Mouse (Mus musculus): ENCODE measurements around the gene Abca4. TPM values are rescaled to one million over a fixed set of nuclear protein-coding genes. Genes with fewer than 3 reads are reported as not detected.

Gene Abca4
- polyA plus RNA-seq, 1 experiment: 0.30 TPM

DNA sequence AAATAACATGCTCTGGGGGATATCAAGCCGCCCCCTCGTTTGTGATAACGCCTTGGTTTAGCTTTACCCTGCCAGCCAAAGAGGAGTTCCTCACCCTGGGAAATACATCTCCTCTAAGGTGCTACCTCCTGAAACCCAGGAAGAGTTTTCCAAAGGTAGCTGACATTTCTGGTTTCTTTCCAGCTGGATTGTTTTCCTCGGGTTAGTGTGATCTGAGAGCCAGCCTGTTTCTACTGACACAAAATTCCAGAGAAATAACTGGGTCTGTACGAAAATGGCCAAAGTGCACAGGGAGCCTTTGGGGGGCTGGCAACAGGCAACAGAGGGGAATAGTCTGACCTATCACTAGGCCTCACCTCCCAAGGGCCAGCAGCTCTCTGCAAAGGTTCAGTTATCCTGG lies 10.0 kb upstream of the Abca4 start:
- no peaks in the 10 kb centered on the region for H3K27me3 ChIP-seq (ENCODE audit: control insufficient read depth, insufficient read depth, low read length)
- 88% methylated on average over 5 of the region's 5 CpGs for WGBS
- H3K27ac ChIP-seq (ENCODE audit: insufficient read depth, low read length): peak overlapping the region; percentile 22; the same call in 1 of the 2 replicates
- no peak for TF ChIP-seq POLR2A (IDR thresholded peaks at IDR 0.05; ENCODE audit: low read depth, low read length)
- no peak for TF ChIP-seq CTCF (IDR thresholded peaks at IDR 0.05; ENCODE audit: extremely low read depth, insufficient read depth, insufficient read length, insufficient replicate concordance)
- H3K4me1 ChIP-seq (ENCODE audit: control insufficient read depth, insufficient read depth, insufficient read length): no peaks in the 10 kb centered on the region
- DNase-seq (ENCODE audit: low read depth in 1 of 2, low spot score in 2 of 2): no peak
- H3K4me3 ChIP-seq (ENCODE audit: extremely low read depth, insufficient read depth, insufficient read length): no peak overlapping the region
- no peaks in the 10 kb centered on the region for H3K36me3 ChIP-seq (ENCODE audit: control insufficient read depth, insufficient read depth, low read length)

DNA sequence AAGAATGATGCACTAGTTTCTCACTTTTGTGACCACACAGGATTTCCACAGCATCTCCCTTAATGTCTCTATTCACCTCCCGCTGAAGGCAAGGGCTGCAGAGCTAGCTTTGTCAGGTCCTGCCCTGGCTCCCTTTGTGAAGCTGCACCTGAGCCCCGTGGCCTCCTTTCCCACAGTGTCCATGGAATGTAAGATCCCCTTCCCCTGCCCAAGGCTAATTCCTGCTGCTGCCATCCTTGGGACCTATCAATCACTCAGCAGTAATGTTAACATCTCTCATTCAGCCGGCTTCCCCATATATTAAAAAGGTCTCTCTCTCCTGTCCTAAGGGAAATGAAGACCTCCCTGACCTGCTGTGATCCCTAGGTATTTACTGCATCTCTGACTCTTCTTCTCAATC lies 9.2 kb upstream of the Abca4 start:
- TF ChIP-seq CTCF (IDR thresholded peaks at IDR 0.05; ENCODE audit: extremely low read depth, insufficient read depth, insufficient read length, insufficient replicate concordance): no peak
- Histone ChIP-seq H3K36me3 (ENCODE audit: control insufficient read depth, insufficient read depth, low read length) (no peaks in the 10 kb centered on the region), H3K27me3 (ENCODE audit: control insufficient read depth, insufficient read depth, low read length) (no peaks in the 10 kb centered on the region), H3K27ac (ENCODE audit: insufficient read depth, low read length) (no peak overlapping the region), H3K4me1 (ENCODE audit: control insufficient read depth, insufficient read depth, insufficient read length) (no peaks in the 10 kb centered on the region), H3K4me3 (ENCODE audit: extremely low read depth, insufficient read depth, insufficient read length) (no peak overlapping the region)
- DNase-seq (ENCODE audit: low read depth in 1 of 2, low spot score in 2 of 2): no peak
- WGBS: 81% methylated on average over 3 of the region's 3 CpGs

DNA sequence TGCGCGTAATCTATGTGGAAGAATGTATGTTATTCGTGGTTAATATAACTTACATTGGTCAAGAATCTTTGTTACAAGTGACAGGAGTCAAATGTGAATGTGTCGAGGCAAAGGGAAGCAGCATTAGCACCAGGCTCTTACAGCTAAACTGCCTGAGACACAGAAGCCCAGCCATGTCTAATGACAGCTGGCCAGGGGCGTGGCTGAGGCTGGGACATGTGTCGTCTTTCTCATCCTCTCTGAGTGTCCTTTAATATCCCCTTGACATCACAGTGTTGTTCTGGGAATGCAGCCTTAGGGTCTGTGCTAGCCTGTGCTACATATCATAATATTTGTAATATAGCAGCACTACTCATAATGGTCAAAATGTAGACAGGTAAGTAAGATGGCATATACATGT lies 3.7 kb upstream of the Abca4 start:
- Histone ChIP-seq H3K4me3 (ENCODE audit: extremely low read depth, insufficient read depth, insufficient read length) (no peak overlapping the region), H3K36me3 (ENCODE audit: control insufficient read depth, insufficient read depth, low read length) (no peaks in the 10 kb centered on the region), H3K4me1 (ENCODE audit: control insufficient read depth, insufficient read depth, insufficient read length) (no peaks in the 10 kb centered on the region), H3K27me3 (ENCODE audit: control insufficient read depth, insufficient read depth, low read length) (no peaks in the 10 kb centered on the region), H3K27ac (ENCODE audit: insufficient read depth, low read length) (no peak overlapping the region)
- WGBS: 84% methylated on average over 6 of the region's 6 CpGs
- no peak for DNase-seq (ENCODE audit: low read depth in 1 of 2, low spot score in 2 of 2)
- no peak for TF ChIP-seq CTCF (IDR thresholded peaks at IDR 0.05; ENCODE audit: extremely low read depth, insufficient read depth, insufficient read length, insufficient replicate concordance)
- TF ChIP-seq POLR2A (IDR thresholded peaks at IDR 0.05; ENCODE audit: low read depth, low read length): no peak

DNA sequence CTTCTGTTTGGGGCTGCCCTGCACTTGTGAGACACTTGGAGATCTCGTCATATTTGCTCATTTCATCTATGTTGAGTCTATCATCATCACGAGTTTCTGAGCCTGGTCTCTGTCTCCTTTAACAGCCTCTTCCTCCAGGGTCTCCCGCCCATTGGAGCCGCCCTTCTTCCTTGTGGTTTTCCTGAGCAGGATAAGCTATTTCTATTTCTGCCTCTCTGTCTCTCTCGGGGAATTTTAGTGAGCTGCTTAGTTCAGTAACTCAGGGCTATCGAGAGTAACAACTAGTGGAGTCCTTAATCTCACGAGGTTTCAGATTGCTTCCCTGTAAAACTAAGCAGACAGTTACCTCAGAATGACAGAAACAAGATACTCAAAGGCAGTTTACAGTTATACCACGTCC lies 1.1 kb upstream of the Abca4 start:
- no peak overlapping the region for H3K4me3 ChIP-seq (ENCODE audit: extremely low read depth, insufficient read depth, insufficient read length)
- DNase-seq (ENCODE audit: low read depth in 1 of 2, low spot score in 2 of 2): no peak
- no peak for TF ChIP-seq POLR2A (IDR thresholded peaks at IDR 0.05; ENCODE audit: low read depth, low read length)
- no peak for TF ChIP-seq CTCF (IDR thresholded peaks at IDR 0.05; ENCODE audit: extremely low read depth, insufficient read depth, insufficient read length, insufficient replicate concordance)
- no peaks in the 10 kb centered on the region for H3K27me3 ChIP-seq (ENCODE audit: control insufficient read depth, insufficient read depth, low read length)
- no peaks in the 10 kb centered on the region for H3K4me1 ChIP-seq (ENCODE audit: control insufficient read depth, insufficient read depth, insufficient read length)
- 11% methylated on average over 8 of the region's 8 CpGs for WGBS
- H3K36me3 ChIP-seq (ENCODE audit: control insufficient read depth, insufficient read depth, low read length): no peaks in the 10 kb centered on the region
- no peak overlapping the region for H3K27ac ChIP-seq (ENCODE audit: insufficient read depth, low read length)

DNA sequence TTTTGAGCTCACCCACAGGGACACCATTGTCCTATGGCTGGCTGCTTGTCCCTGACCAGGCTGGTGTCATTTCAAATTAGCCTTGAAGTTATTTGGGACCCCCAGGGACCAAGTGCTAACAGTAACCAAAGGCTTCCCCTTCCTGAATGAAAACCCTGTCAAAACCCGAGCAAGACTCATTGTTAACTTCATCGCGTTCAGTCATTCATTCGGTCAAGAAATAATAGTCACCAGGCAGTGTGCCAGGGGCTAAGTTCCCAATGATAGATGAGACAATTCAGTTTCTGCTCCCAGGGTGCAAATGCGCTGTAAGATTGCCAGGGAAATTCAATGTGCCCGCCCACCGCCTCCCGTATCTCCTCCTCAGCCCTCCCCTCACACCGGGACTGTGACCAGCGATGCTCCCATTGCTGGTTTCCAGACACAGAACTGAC lies 2.0 kb downstream of the Abca4 start:
- H3K36me3 ChIP-seq (ENCODE audit: control insufficient read depth, insufficient read depth, low read length): no peaks in the 10 kb centered on the region
- no peaks in the 10 kb centered on the region for H3K4me1 ChIP-seq (ENCODE audit: control insufficient read depth, insufficient read depth, insufficient read length)
- no peaks in the 10 kb centered on the region for H3K27me3 ChIP-seq (ENCODE audit: control insufficient read depth, insufficient read depth, low read length)
- no peak for TF ChIP-seq CTCF (IDR thresholded peaks at IDR 0.05; ENCODE audit: extremely low read depth, insufficient read depth, insufficient read length, insufficient replicate concordance)
- TF ChIP-seq POLR2A (IDR thresholded peaks at IDR 0.05; ENCODE audit: low read depth, low read length): no peak
- DNase-seq (ENCODE audit: low read depth in 1 of 2, low spot score in 2 of 2): no peak
- H3K27ac ChIP-seq (ENCODE audit: insufficient read depth, low read length): no peak overlapping the region
- 80% methylated on average over 10 of the region's 10 CpGs for WGBS
- no peak overlapping the region for H3K4me3 ChIP-seq (ENCODE audit: extremely low read depth, insufficient read depth, insufficient read length)

DNA sequence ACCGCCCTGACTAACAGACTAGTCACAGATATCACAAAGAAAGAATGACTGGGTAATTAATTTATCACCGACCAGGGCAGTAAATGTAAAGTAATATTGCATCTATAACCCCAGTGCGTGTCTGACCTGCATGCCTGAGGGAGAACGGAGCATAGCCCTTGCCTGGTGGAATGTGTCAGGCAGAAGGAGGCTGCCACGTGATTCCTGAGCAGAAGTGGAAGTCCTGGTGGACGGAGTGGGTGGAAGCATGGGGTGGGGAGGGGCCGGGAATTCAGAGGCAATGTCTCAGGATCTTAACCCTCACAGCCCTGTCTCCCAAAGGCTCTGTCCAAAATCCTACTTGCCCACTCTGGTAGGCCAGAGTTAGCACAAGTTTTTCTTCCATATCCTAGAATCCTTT lies 3.2 kb downstream of the Abca4 start:
- 89% methylated on average over 7 of the region's 7 CpGs for WGBS

DNA sequence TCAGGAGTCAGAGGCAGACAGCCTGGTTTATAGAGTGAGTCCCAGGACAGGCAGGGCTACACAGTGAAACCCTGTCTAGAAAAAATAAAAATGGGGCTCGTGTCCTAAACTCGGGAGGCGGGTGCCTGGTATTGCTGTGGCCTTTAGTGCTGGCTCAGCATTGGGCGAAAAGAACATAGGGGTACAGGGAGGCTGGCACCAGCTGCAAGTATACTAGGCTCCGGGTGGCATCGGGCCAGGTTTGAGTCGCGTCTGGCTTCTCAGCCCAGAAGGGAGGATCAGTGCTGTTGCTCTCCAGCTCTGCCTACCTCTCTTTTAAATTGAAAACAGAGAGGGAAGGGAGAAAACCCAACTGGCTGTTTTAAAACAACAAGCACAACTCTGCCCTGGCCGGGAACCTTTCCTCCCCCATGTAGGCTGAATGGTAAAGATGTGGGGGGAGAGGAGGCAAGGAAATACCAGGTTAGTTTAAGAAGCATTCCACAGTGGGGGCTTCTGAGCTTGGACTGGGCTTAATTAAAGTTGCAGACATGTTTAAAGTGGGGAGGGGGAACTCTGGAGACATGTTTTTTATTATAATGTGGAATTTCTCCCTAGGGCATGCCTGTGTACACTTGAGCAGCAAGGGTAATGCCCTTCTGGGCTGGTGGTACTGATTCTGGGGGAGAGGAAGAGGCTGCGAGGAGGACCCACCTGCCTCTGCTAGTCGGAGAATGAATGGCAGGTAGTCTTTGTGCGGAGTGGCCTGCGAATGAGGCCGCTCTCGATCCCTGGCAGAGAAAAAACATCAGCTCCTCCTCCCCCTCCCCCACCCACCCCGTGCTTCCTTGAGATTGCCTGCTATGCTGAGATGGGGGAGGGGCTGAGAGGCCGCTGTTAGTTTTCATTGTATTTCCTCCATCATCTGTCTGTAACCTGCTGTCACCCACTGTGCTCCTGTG lies 3.9 kb downstream of the Abca4 start:
- no peak for TF ChIP-seq CTCF (IDR thresholded peaks at IDR 0.05; ENCODE audit: extremely low read depth, insufficient read depth, insufficient read length, insufficient replicate concordance)
- no peak for TF ChIP-seq POLR2A (IDR thresholded peaks at IDR 0.05; ENCODE audit: low read depth, low read length)
- 64% methylated on average over 17 of the region's 17 CpGs for WGBS
- H3K27ac ChIP-seq (ENCODE audit: insufficient read depth, low read length): no peak overlapping the region
- no peaks in the 10 kb centered on the region for H3K36me3 ChIP-seq (ENCODE audit: control insufficient read depth, insufficient read depth, low read length)
- H3K27me3 ChIP-seq (ENCODE audit: control insufficient read depth, insufficient read depth, low read length): no peaks in the 10 kb centered on the region
- no peak for DNase-seq (ENCODE audit: low read depth in 1 of 2, low spot score in 2 of 2)
- H3K4me1 ChIP-seq (ENCODE audit: control insufficient read depth, insufficient read depth, insufficient read length): no peaks in the 10 kb centered on the region
- H3K4me3 ChIP-seq (ENCODE audit: extremely low read depth, insufficient read depth, insufficient read length): no peak overlapping the region

More for the DNA sequence above, 3.2 kb downstream of the Abca4 start:
- Histone ChIP-seq H3K27ac (ENCODE audit: insufficient read depth, low read length) (no peak overlapping the region), H3K4me3 (ENCODE audit: extremely low read depth, insufficient read depth, insufficient read length) (no peak overlapping the region), H3K4me1 (ENCODE audit: control insufficient read depth, insufficient read depth, insufficient read length) (no peaks in the 10 kb centered on the region), H3K36me3 (ENCODE audit: control insufficient read depth, insufficient read depth, low read length) (no peaks in the 10 kb centered on the region), H3K27me3 (ENCODE audit: control insufficient read depth, insufficient read depth, low read length) (no peaks in the 10 kb centered on the region)
- TF ChIP-seq CTCF (IDR thresholded peaks at IDR 0.05; ENCODE audit: extremely low read depth, insufficient read depth, insufficient read length, insufficient replicate concordance): no peak
- TF ChIP-seq POLR2A (IDR thresholded peaks at IDR 0.05; ENCODE audit: low read depth, low read length): no peak
- no peak for DNase-seq (ENCODE audit: low read depth in 1 of 2, low spot score in 2 of 2)

Data from spleen, adult 2 months (tissue).